Mouse (Mus musculus) small intestine, adult 2 months (tissue): ENCODE results near the gene Dlg2.

Source experiments
- CTCF ChIP-seq: fragments of 200-500 bp; IDR thresholded peaks from 2 replicates; pipeline ENCODE4 v1.5.1; 2012; ENCODE audit warnings: low read depth, mild to moderate bottlenecking, control low read depth, inconsistent platforms, low read length, moderate library complexity, mixed read lengths; ENCODE audit not compliant: insufficient replicate concordance, insufficient read length; ENCODE audit errors: extremely low read depth
- POLR2A ChIP-seq: fragments of 200-500 bp; IDR thresholded peaks from 2 replicates; pipeline ENCODE4 v1.6.1; 2012; ENCODE audit warnings: low read depth, mild to moderate bottlenecking, control low read depth, inconsistent platforms, low read length, moderate library complexity

DNA sequence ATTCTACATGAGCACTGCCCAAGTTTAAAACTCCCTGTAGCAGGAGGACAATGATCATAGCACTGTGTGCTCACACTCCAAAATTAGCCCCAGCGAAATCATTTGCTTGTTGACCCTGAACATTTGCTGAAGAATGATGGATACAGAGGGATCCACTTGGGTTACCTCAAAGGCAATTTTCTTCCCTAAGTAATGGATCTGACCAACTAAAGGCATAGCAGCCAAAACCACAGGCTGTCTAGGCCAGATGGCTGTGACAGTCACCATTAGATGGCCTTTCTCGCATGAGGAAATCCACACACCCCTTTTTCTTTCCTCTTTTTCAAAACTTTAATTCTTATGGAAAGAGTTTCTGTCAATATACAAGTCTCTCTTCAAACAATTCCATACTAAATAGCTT lies 2003.3 kb downstream of the Dlg2 start:
- TF ChIP-seq CTCF (no peak), POLR2A (no peak)
